Mouse (Mus musculus) midbrain, embryonic 12.5 days (tissue): Measurements from ENCODE around the gene Foxa3. TPM values are rescaled to one million over a fixed set of nuclear protein-coding genes. Genes with fewer than 3 reads are reported as not detected.

Experiments
- polyA plus RNA-seq: library from polyadenylated mRNA; unstranded; fragments of >200 nt; fragmentation: Nextera tagmentation; extraction: Ambion mirVana; gene quantifications from 2 replicates; pipeline ENCODE4 v1.2.1, GENCODE M21; 2016

Foxa3 gene
- polyA plus RNA-seq, 1 experiment from 2014 or later: 0.09 TPM

Other genes with a start within 250 kb of the Foxa3 start
- gene Psg19, start 225.0 kb downstream of the Foxa3 start, polyA plus RNA-seq: not detected in 2 replicates
- 0.08 and 0.10 TPM in 2 replicates for gene Psg17, start 201.9 kb downstream of the Foxa3 start, polyA plus RNA-seq
- gene Mill2, start 183.6 kb downstream of the Foxa3 start, polyA plus RNA-seq: 0.59 and 0.63 TPM in 2 replicates
- 2.5 and 4.2 TPM in 2 replicates for gene Pglyrp1, start 152.2 kb downstream of the Foxa3 start, polyA plus RNA-seq
- 34.7 and 38.7 TPM in 2 replicates for gene Ccdc61, start 113.1 kb downstream of the Foxa3 start, polyA plus RNA-seq
- gene Nova2, start 97.7 kb downstream of the Foxa3 start, polyA plus RNA-seq: 12.0 and 13.5 TPM in 2 replicates
- 0.20 and 0.33 TPM in 2 replicates for gene Nanos2, start 36.1 kb downstream of the Foxa3 start, polyA plus RNA-seq
- gene Mypop, start 32.3 kb downstream of the Foxa3 start, polyA plus RNA-seq: 5.3 and 6.1 TPM in 2 replicates
- 41.6 and 43.1 TPM in 2 replicates for gene Irf2bp1, start 19.5 kb downstream of the Foxa3 start, polyA plus RNA-seq
- gene Sympk, start 839 bp upstream of the Foxa3 start, polyA plus RNA-seq: 51.5 and 53.5 TPM in 2 replicates
- not detected in 2 replicates for gene Rsph6a, start 31.2 kb upstream of the Foxa3 start, polyA plus RNA-seq
- gene Dmwd, start 52.7 kb upstream of the Foxa3 start, polyA plus RNA-seq: 20.8 and 21.0 TPM in 2 replicates
- 11.2 and 11.7 TPM in 2 replicates for gene Dmpk, start 60.3 kb upstream of the Foxa3 start, polyA plus RNA-seq
- 7.4 and 7.9 TPM in 2 replicates for gene Six5, start 71.1 kb upstream of the Foxa3 start, polyA plus RNA-seq
- gene Gm4969, start 94.8 kb upstream of the Foxa3 start, polyA plus RNA-seq: 1.1 and 1.3 TPM in 2 replicates
- 20.6 and 21.9 TPM in 2 replicates for gene Fbxo46, start 96.3 kb upstream of the Foxa3 start, polyA plus RNA-seq
- gene Qpctl, start 125.8 kb upstream of the Foxa3 start, polyA plus RNA-seq: 21.0 and 22.0 TPM in 2 replicates
- 136 and 139 TPM in 2 replicates for gene Snrpd2, start 126.2 kb upstream of the Foxa3 start, polyA plus RNA-seq
- 2.1 and 3.4 TPM in 2 replicates for gene Gipr, start 142.6 kb upstream of the Foxa3 start, polyA plus RNA-seq
- 5.4 and 6.0 TPM in 2 replicates for gene Eml2, start 152.9 kb upstream of the Foxa3 start, polyA plus RNA-seq
- 1.6 and 2.0 TPM in 2 replicates for gene Gpr4, start 189.0 kb upstream of the Foxa3 start, polyA plus RNA-seq
- gene Opa3, start 204.8 kb upstream of the Foxa3 start, polyA plus RNA-seq: 41.8 and 43.7 TPM in 2 replicates
- gene Vasp, start 248.3 kb upstream of the Foxa3 start, polyA plus RNA-seq: 44.9 and 47.1 TPM in 2 replicates